ENCODE assay signal across 17 mouse cellular contexts in the genomic region with DNA sequence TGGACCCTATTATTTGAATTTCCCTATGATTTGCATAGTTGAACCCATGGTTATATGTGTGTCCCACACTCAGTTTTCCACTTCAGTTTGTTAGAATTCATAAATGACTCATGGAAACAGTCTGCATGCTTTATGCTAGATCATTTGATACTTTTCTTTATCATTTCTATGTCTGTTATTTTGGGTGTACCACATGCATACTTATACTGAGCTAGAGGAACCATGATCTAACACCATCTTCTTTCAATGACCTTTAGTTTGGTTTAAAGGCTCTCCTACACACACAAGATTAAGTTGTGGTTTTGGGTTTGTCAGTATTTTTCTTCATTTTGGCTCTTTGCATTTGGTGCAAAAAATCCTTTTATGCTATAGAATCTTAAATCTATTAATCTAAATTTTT.
"Had no signal": no experiment of that assay in that cellular context is flagged by ENCODE, and none has a peak within 500 bp of the region (broad histone marks: within the 10 kb centered on the region; RNA-seq: fewer than 3 reads in every experiment).

No protein-coding gene starts in this region.

- DNase-seq: lung, adult 18-20 months; lung, postnatal 14 days; lung, postnatal 36 days; right cerebral cortex, postnatal 14 days; thymus, adult 2 months; thymus, postnatal 25 days; thymus, postnatal 4 days had no signal

- H3K4me2 ChIP-seq: lung, embryonic 15.5 days; midbrain, embryonic 11.5 days; midbrain, embryonic 13.5 days; midbrain, embryonic 15.5 days; neural tube, embryonic 12.5 days; stomach, embryonic 15.5 days had no signal

- H3K9me3 ChIP-seq: lung, embryonic 15.5 days; megakaryocyte, embryonic 14.5 days; midbrain, embryonic 13.5 days; midbrain, embryonic 15.5 days; neural tube, embryonic 12.5 days; stomach, embryonic 15.5 days had no signal

- H3K4me1 ChIP-seq: lung, embryonic 15.5 days; megakaryocyte, embryonic 14.5 days; midbrain, embryonic 13.5 days; midbrain, embryonic 15.5 days; neural tube, embryonic 12.5 days; stomach, embryonic 15.5 days had no signal

- H3K4me3 ChIP-seq: lung, embryonic 15.5 days; megakaryocyte, embryonic 14.5 days; midbrain, embryonic 13.5 days; midbrain, embryonic 15.5 days; neural tube, embryonic 12.5 days; stomach, embryonic 15.5 days had no signal

- ATAC-seq: lung, postnatal 0 days; midbrain, embryonic 13.5 days; midbrain, embryonic 15.5 days had no signal

- H3K27ac ChIP-seq: lung, embryonic 15.5 days; macrophage; midbrain, embryonic 13.5 days; midbrain, embryonic 15.5 days; neural tube, embryonic 12.5 days; stomach, embryonic 15.5 days; stomach, postnatal 0 days had no signal

- H3K9ac ChIP-seq: lung, embryonic 15.5 days; midbrain, embryonic 13.5 days; midbrain, embryonic 15.5 days; neural tube, embryonic 12.5 days; stomach, embryonic 15.5 days had no signal

- H3K36me3 ChIP-seq: lung, embryonic 15.5 days; midbrain, embryonic 13.5 days; midbrain, embryonic 15.5 days; neural tube, embryonic 12.5 days; stomach, embryonic 15.5 days had no signal

- H3K27me3 ChIP-seq: lung, embryonic 15.5 days; megakaryocyte, embryonic 14.5 days; midbrain, embryonic 13.5 days; midbrain, embryonic 15.5 days; neural tube, embryonic 12.5 days; stomach, embryonic 15.5 days had no signal
